Comparison of ENCODE assay signal across 15 mouse cellular contexts in the genomic region with DNA sequence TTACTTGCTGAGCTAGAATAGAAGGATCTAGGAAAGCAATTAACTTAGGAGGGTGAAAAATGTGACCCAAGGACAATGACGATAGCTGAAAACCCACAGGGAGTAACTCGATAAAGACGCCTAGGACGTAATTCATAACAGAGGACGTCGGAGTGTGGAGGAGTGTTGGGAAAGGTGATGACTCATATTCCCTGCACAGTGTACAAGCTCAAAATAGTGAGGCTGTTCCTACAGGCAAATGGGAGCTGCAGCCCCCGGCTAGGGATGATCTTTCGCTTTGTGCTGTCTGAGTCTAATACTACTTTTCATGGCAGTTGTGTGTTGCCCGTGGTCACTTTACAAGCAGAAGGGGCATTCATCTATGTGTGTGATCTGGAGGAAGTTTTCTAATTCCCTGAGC. TPM values are rescaled to one million over a fixed set of nuclear protein-coding genes. Genes with fewer than 3 reads are reported as not detected.
A peak's percentile ranks its signal among the peaks of the same experiment; 100 is the strongest.
DNase-seq lines count a peak whose midpoint lies in the region; ATAC-seq lines count a peak whose summit lies in the region.
"Had no signal": no experiment of that assay in that cellular context is flagged by ENCODE, and none has a peak within 500 bp of the region (broad histone marks: within the 10 kb centered on the region; RNA-seq: fewer than 3 reads in every experiment).

No protein-coding gene starts in this region.

- no peak overlapping the region for H3K27ac ChIP-seq in heart, embryonic 16.5 days (ENCODE audit: low read length)
- H3K27ac ChIP-seq in neural tube, embryonic 14.5 days (ENCODE audit: low read depth, low read length), result no peak overlapping the region
- H3K27ac ChIP-seq: embryonic facial prominence, embryonic 15.5 days; hindbrain, embryonic 15.5 days; lung, embryonic 15.5 days had no signal

- no peaks in the 10 kb centered on the region for H3K9me3 ChIP-seq in heart, embryonic 16.5 days (replicated peaks; ENCODE audit: control insufficient read depth, low read length)
- H3K9me3 ChIP-seq in neural tube, embryonic 14.5 days (ENCODE audit: control insufficient read depth, low read length), result no peaks in the 10 kb centered on the region
- H3K9me3 ChIP-seq: embryonic facial prominence, embryonic 15.5 days; hindbrain, embryonic 15.5 days; lung, embryonic 15.5 days had no signal

- H3K4me2 ChIP-seq in heart, embryonic 16.5 days (ENCODE audit: low read depth, low read length), result peak overlapping the region; percentile 54
- no peak overlapping the region for H3K4me2 ChIP-seq in neural tube, embryonic 14.5 days (ENCODE audit: low read depth, low read length)
- H3K4me2 ChIP-seq: embryonic facial prominence, embryonic 15.5 days; hindbrain, embryonic 15.5 days; lung, embryonic 15.5 days had no signal

- no peaks in the 10 kb centered on the region for H3K36me3 ChIP-seq in heart, embryonic 16.5 days (ENCODE audit: control insufficient read depth, insufficient read depth)
- H3K36me3 ChIP-seq in neural tube, embryonic 14.5 days (ENCODE audit: control insufficient read depth, insufficient read depth, low read length), result no peaks in the 10 kb centered on the region
- H3K36me3 ChIP-seq: embryonic facial prominence, embryonic 15.5 days; hindbrain, embryonic 15.5 days; lung, embryonic 15.5 days had no signal

- no peak overlapping the region for H3K9ac ChIP-seq in heart, embryonic 16.5 days (ENCODE audit: low read length)
- no peak overlapping the region for H3K9ac ChIP-seq in neural tube, embryonic 14.5 days (replicated peaks; ENCODE audit: low read depth, low read length)
- H3K9ac ChIP-seq: embryonic facial prominence, embryonic 15.5 days; hindbrain, embryonic 15.5 days; lung, embryonic 15.5 days had no signal

- no peaks in the 10 kb centered on the region for H3K27me3 ChIP-seq in heart, embryonic 16.5 days (ENCODE audit: control insufficient read depth, insufficient read depth, low read length)
- H3K27me3 ChIP-seq in neural tube, embryonic 14.5 days (ENCODE audit: control insufficient read depth, insufficient read depth, low read length), result no peaks in the 10 kb centered on the region
- H3K27me3 ChIP-seq: embryonic facial prominence, embryonic 15.5 days; hindbrain, embryonic 15.5 days; lung, embryonic 15.5 days had no signal

- 29% methylated on average over 9 of the region's 9 CpGs for WGBS in heart, embryonic 16.5 days
- 50% methylated on average over 9 of the region's 9 CpGs for WGBS in neural tube, embryonic 14.5 days

- DNase-seq in heart, postnatal 4 days, result no peak
- DNase-seq in neural tube, embryonic 10.5 days (ENCODE audit: extremely low spot score, low spot score), result no peak
- DNase-seq in adrenal gland, adult 8-10 months, result peak; percentile 13
- peak; percentile 15 to 50 for DNase-seq in right cerebral cortex, postnatal 36 days (ENCODE audit: low spot score in 2 of 2)
- DNase-seq: cerebellum, adult 9-10 months; gastrocnemius, postnatal 14 days; kidney, postnatal 36 days; midbrain, embryonic 14.5 days; thymus, adult 18-20 months had no signal

- 0 out of 2 replicates have a peak overlapping the region, but pooled peaks have one; percentile 5 for H3K4me3 ChIP-seq in heart, embryonic 16.5 days (ENCODE audit: low read length)
- no peak overlapping the region for H3K4me3 ChIP-seq in neural tube, embryonic 14.5 days (ENCODE audit: low read depth, low read length)
- H3K4me3 ChIP-seq: embryonic facial prominence, embryonic 15.5 days; hindbrain, embryonic 15.5 days; lung, embryonic 15.5 days had no signal

- no peak for ATAC-seq in heart, embryonic 16.5 days (replicated peaks; ENCODE audit: extremely low read depth, insufficient read depth, low FRiP score)
- ATAC-seq in neural tube, embryonic 14.5 days (ENCODE audit: low read depth), result peak; percentile 58
- ATAC-seq in monocyte, adult 5-6 weeks (replicated peaks; ENCODE audit: insufficient number of reproducible peaks, low FRiP score, low TSS enrichment, poor library complexity, severe bottlenecking), result no peak

- H3K4me1 ChIP-seq in heart, embryonic 16.5 days (ENCODE audit: control insufficient read depth, insufficient read depth, low read length), result no peaks in the 10 kb centered on the region; the same call in 1 of the 2 replicates
- no peaks in the 10 kb centered on the region for H3K4me1 ChIP-seq in neural tube, embryonic 14.5 days (ENCODE audit: control insufficient read depth, insufficient read depth, low read length)
- H3K4me1 ChIP-seq: embryonic facial prominence, embryonic 15.5 days; hindbrain, embryonic 15.5 days had no signal

RNA-seq across cellular contexts. Expression of a gene that starts 30.0 kb away (rescaled TPM):
- polyA plus RNA-seq in heart, embryonic 16.5 days (2015; fragmentation: Nextera tagmentation; extraction: Ambion mirVana), result 5.7 and 7.1 TPM in 2 replicates
- total RNA-seq in heart, postnatal 4 days (2021), result 1 to 10 TPM; 3.0 to 3.5 TPM
- polyA plus RNA-seq in neural tube, embryonic 14.5 days (2014; fragmentation: Nextera tagmentation; extraction: Ambion mirVana), result 7.9 and 11.1 TPM in 2 replicates
- total RNA-seq in adrenal gland, adult 8-10 months (2022), result 1 to 10 TPM; 2.3 to 3.8 (median 3.1) TPM
- 0.21 to 2.9 TPM in 2 of 3 replicates, not detected in the other for total RNA-seq in monocyte, adult 5-6 weeks (2017)

Comparison
In these comparisons a context has a peak if more than half of its experiments do, and no peak if none do; other contexts are left out.
1. DNase-seq: peak in adrenal gland, adult 8-10 months (single experiment) and right cerebral cortex, postnatal 36 days (2 of 2); none in heart, postnatal 4 days (single experiment) and neural tube, embryonic 10.5 days (single experiment).